Mouse (Mus musculus): ENCODE measurements around the gene Vipas39. TPM values are rescaled to one million over a fixed set of nuclear protein-coding genes. Genes with fewer than 3 reads are reported as not detected.

Gene Vipas39
- polyA plus RNA-seq, 1 experiment from 2014 or later = 42.2 TPM

Small RNAs within 50 kb of the gene (microRNA-seq; reads per million reads assigned to microRNA genes)
- not detected for gene Gm47293

Other genes with a start within 250 kb of the Vipas39 start
- not detected in 2 replicates for gene Tmem63c, start 244.9 kb downstream of the Vipas39 start, polyA plus RNA-seq (2015; fragmentation: Nextera tagmentation; extraction: Ambion mirVana)
- 0.09 and 0.29 TPM in 2 replicates for gene Ngb, start 163.7 kb downstream of the Vipas39 start, polyA plus RNA-seq (2015; fragmentation: Nextera tagmentation; extraction: Ambion mirVana)
- 30.5 and 33.1 TPM in 2 replicates for gene Gstz1, start 119.1 kb downstream of the Vipas39 start, polyA plus RNA-seq (2015; fragmentation: Nextera tagmentation; extraction: Ambion mirVana)
- 14.7 and 15.9 TPM in 2 replicates for gene Pomt2, start 118.3 kb downstream of the Vipas39 start, polyA plus RNA-seq (2015; fragmentation: Nextera tagmentation; extraction: Ambion mirVana)
- gene Samd15, start 66.5 kb downstream of the Vipas39 start, polyA plus RNA-seq (2015; fragmentation: Nextera tagmentation; extraction: Ambion mirVana) = 0.70 and 1.9 TPM in 2 replicates
- gene Tmed8, start 65.8 kb downstream of the Vipas39 start, polyA plus RNA-seq (2015; fragmentation: Nextera tagmentation; extraction: Ambion mirVana) = 1.8 and 2.4 TPM in 2 replicates
- 0.46 and 0.78 TPM in 2 replicates for gene Noxred1, start 27.5 kb downstream of the Vipas39 start, polyA plus RNA-seq (2015; fragmentation: Nextera tagmentation; extraction: Ambion mirVana)
- 205 and 215 TPM in 2 replicates for gene Ahsa1, start 223 bp upstream of the Vipas39 start, polyA plus RNA-seq (2015; fragmentation: Nextera tagmentation; extraction: Ambion mirVana)
- 1.3 and 1.7 TPM in 2 replicates for gene Ism2, start 33.4 kb upstream of the Vipas39 start, polyA plus RNA-seq (2015; fragmentation: Nextera tagmentation; extraction: Ambion mirVana)
- gene Sptlc2, start 122.1 kb upstream of the Vipas39 start, polyA plus RNA-seq (2015; fragmentation: Nextera tagmentation; extraction: Ambion mirVana) = 82.1 and 83.7 TPM in 2 replicates
- gene Slirp, start 177.6 kb upstream of the Vipas39 start, polyA plus RNA-seq (2015; fragmentation: Nextera tagmentation; extraction: Ambion mirVana) = 242 and 296 TPM in 2 replicates
- 53.2 and 66.1 TPM in 2 replicates for gene Alkbh1, start 177.8 kb upstream of the Vipas39 start, polyA plus RNA-seq (2015; fragmentation: Nextera tagmentation; extraction: Ambion mirVana)
- gene Snw1, start 206.0 kb upstream of the Vipas39 start, polyA plus RNA-seq (2015; fragmentation: Nextera tagmentation; extraction: Ambion mirVana) = 113 TPM in 2 replicates
- not detected in 2 replicates for gene Gm5788, start 228.5 kb upstream of the Vipas39 start, polyA plus RNA-seq (2015; fragmentation: Nextera tagmentation; extraction: Ambion mirVana)
- gene Gm8300, start 248.1 kb upstream of the Vipas39 start, polyA plus RNA-seq (2015; fragmentation: Nextera tagmentation; extraction: Ambion mirVana) = not detected in 2 replicates

Data from limb, embryonic 15.5 days (tissue).